Mouse (Mus musculus) C2C12 (cell line): Measurements from ENCODE around the gene Cdh6.

ENCODE experiments used
- CTCF ChIP-seq: IDR thresholded peaks from one replicate; pipeline ENCODE4 v1.5.1; 2011; ENCODE audit not compliant: control insufficient read depth, insufficient read depth, insufficient read length
- FOSL1 ChIP-seq: IDR thresholded peaks from one replicate; pipeline ENCODE4 v1.8.0; 2011; ENCODE audit warnings: mild to moderate bottlenecking, low read length; ENCODE audit not compliant: poor library complexity, insufficient read depth, severe bottlenecking
- MAX ChIP-seq: IDR thresholded peaks from one replicate; pipeline ENCODE4 v1.6.1; 2011; ENCODE audit warnings: mild to moderate bottlenecking, control low read depth
- MYOG ChIP-seq: IDR thresholded peaks from one replicate; pipeline ENCODE4 v1.6.1; 2011; ENCODE audit not compliant: control insufficient read depth, insufficient read length; ENCODE audit errors: extremely low read depth
- USF1 ChIP-seq: IDR thresholded peaks from one replicate; pipeline ENCODE4 v1.6.1; 2011; ENCODE audit warnings: low read depth, mild to moderate bottlenecking, control low read depth, moderate library complexity

GRCm38 (mm10) chr15:13212956-13213355, 39.5 kb upstream of the Cdh6 start:
- TF ChIP-seq CTCF (no peak), MYOG (no peak), USF1 (no peak), MAX (no peak), FOSL1 (no peak)
